Mouse (Mus musculus) megakaryocyte-erythroid progenitor cell, adult 5-6 weeks (primary cell): ENCODE results near the gene Gpr152. TPM values are rescaled to one million over a fixed set of nuclear protein-coding genes. Genes with fewer than 3 reads are reported as not detected.

Experiments used
- ATAC-seq: replicated peaks from 2 replicates; pipeline ENCODE4 v1.8.0; 2016; ENCODE audit warnings: mild to moderate bottlenecking, inconsistent platforms; ENCODE audit not compliant: severe bottlenecking, poor library complexity, low FRiP score, low TSS enrichment
- total RNA-seq, 2 experiments: library from RNA; stranded (forward) in 1 of 2; stranded (reverse) in 1 of 2; fragments of 200-1000, 215-1000 nt in 1 of 2; fragments of >200 nt in 1 of 2; fragmentation: Nextera tagmentation in 1 of 2; gene quantifications; 2 replicates each; pipeline ENCODE4 v1.2.3; 2014 to 2017

The Gpr152 gene
- total RNA-seq, 2 experiments from 2014 or later = not detected

DNA sequence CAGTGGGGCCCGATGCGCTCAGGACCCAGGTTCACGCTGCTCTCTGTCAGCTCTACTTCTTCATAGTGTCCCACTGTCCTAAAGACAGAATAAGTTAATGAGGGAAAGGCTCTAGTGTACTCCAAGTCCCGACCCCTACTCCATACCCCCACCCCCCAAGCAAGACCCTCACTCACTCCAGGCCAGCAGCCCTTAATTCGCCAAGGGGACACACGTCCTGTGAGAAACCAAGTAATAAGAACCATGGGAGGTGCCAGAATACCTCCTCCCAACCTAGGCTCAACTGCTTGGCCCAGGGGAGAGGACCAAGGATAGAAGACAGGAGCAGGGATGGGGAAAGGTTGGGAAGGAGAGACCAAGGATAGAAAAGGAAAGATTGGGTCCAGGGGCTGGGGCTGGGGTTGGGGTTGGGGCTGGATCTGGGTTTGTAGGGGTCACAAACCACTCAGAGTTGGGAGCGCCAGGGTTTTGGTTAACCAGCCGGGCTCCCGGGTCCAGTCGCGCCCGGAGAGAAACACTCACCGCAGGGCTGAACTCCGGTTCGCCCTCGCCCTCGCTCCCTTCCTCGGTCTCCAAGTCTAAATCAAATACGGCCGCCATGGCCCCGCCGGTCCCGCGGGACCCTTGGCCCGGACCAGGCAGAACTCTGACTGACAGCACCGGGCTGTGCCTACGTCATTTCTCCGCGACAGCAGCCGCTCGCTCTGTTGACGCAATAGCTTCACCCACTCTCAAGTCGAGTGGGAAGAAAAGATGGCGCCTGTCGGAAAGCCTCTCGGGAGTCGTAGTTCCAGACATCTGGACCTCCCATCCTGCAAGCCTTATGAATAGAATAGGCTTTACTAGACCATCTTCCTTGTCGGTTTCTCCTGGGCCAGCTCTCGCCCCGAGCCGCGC is 23.3 kb downstream of the Gpr152 start, which contains the start of gene Rps6kb2:
Gene Rps6kb2 (minus strand): TSS at position 709 of the 897 bp plus-strand sequence.
- ATAC-seq = peak; percentile 79

DNA sequence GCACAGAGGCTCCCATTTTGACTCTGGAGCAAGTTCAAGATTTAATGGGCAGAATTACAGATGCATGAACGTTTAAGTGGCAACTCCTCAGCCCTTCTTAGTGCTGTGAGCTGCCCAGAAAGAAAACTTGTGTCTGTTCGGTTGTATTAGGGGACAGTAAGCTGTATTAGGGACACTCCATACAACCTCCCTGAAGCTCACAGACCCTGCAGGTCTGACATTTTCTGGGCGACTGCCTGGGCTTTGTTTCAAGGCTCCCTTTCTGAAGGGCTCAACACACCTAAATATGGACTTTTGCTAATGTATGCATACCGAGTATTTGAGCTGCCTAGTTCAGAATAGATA is 23.9 kb downstream of the Gpr152 start:
- ATAC-seq = 0 out of 2 replicates have a peak, but pooled peaks have one; percentile 0

DNA sequence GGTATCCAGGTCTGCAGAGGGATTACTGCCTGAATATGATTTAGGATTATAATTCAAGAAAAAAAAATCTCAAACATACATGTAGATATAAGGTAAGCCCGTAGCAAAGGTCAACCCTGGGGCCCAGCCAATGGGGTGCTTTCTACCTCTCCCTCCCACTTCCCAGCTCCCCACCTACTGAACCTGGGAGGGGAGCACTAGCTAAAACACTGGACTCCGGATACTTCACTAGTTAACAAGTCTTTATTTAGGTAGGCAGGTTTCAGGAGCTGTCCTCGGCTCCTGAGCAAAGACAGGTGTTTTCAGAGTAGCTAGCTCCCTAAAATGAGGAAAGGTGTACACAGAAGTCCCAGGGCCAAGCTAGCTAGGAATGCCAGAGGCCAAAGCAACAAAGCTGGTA is 24.5 kb downstream of the Gpr152 start:
- ATAC-seq = no peak

DNA sequence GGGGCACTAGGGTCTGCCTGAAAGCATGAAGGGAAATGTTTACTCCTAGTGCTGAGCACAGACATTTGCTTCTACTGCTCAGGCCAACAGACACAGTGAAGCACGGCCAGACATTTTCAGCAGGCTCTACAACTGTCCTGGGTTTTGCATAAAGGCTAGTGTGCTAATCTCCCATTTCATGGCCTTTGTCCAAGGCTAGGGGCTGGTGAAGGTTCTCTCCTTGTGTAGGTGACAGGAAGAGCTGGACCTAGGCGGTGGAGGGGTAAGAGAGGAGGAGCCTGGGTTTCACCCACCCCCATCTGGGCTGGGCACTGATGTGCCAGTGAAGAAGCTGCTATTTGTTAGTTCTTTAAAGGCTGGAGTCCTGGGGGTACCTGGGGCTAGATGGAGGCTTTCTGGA is 25.1 kb downstream of the Gpr152 start:
- ATAC-seq = no peak

DNA sequence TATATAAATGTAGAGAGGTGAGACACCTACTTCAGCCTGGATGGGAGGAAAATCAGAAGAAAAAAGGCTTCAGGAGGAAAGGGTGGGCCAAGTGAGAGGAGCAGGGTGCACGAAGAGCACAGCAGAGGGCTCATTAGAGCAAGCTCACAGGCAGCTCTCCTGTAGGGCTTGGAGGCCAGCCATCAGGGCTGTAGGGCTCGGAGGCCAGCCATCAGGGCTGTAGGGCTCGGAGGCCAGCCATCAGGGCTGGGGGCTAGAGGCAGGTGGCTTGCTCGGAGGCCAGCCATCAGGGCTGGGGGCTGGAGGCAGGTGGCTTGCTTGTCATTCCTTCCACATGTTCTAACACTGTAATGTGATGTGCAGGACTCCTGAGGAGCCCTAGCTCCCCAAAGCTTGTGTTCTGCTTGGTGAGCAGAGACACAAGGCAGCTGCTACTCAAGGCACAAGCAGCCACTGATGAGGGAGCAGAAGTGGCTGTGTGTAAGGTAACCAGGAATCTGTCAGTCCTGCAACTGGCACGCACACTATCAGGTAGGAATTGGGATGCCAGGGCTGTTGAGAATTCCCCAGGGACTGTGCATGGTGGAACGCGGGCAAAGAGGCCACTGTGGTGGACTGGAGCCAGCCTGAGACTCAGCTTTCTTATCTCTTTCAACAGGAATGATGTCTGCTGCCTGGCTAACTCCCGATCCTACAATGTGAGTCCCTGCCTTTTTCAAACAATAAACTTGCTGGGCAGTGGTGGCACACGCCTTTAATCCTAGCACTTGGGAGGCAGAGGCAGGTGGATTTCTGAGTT is 27.3 kb downstream of the Gpr152 start:
- no peak for ATAC-seq

DNA sequence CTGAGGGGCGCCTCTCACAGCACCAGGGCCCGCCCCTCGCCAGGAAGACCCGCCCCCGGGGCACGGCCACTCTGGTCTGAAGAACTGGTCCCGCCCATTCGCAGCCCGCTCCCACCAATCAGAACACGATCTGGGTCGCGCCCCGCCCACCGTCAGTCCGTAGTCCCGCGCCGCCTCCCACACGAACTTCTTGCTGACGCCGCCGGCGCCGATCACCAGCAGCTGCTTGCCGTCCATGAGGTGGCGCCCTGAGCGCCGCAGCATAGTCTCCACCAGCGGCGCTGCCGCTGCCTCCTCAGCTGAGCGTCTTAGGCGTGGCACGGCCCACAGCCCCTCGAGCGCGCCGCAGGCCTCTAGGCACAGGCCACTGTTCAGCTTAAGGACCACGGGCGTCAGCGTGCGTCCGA is 29.8 kb downstream of the Gpr152 start:
- peak; percentile 92 for ATAC-seq

DNA sequence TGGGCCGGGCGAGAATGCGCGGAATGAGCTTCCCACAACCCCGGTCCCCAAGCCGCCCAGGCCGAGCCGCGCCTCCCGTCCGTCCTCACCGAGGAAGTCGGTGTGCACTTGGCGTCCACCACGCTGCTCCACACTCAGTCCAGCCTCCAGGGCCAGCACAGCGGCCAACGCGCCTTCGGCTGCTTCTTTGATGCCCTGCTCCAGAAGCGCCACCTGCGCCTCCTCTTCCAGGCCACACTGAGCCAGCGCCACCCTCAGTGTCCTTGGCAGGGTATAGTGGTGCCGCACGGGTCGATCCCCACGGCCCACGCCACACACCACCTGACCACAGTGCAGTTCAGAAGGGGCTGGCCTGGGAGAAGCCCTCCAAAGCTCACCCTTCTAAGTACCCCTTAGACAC is 30.2 kb downstream of the Gpr152 start:
- peak; percentile 16 for ATAC-seq

DNA sequence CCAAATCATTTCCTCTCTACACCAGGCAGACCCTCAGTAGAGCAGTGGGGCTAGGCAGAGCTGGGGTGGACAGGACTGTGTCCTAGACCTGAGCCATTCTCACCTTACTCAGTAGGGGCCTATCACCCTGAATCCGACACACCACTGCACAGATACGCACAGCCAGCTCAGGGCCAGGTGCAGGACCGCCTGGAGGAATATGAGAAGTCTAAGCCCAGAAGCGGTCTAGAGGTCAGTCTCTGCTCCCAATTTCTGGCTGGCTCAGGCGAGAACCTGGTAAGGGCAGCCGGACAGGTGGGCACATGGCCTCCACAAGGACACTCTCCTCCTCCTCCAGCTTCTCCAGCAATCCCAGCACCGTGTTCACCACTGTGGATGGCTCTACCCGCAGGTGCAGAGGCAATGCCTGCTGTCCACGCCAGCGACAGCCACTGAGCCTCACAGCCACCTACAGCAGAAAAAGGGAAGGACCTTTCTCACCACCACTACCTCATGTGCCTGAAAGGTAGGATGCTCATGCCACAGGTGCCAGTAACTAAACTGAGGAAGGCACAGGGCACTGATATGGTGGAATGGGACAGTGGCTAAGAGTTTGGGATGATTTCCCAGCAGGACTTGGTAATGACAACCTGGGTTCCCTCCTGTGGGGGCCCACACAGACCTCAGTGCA is 31.3 kb downstream of the Gpr152 start:
- ATAC-seq = no peak

DNA sequence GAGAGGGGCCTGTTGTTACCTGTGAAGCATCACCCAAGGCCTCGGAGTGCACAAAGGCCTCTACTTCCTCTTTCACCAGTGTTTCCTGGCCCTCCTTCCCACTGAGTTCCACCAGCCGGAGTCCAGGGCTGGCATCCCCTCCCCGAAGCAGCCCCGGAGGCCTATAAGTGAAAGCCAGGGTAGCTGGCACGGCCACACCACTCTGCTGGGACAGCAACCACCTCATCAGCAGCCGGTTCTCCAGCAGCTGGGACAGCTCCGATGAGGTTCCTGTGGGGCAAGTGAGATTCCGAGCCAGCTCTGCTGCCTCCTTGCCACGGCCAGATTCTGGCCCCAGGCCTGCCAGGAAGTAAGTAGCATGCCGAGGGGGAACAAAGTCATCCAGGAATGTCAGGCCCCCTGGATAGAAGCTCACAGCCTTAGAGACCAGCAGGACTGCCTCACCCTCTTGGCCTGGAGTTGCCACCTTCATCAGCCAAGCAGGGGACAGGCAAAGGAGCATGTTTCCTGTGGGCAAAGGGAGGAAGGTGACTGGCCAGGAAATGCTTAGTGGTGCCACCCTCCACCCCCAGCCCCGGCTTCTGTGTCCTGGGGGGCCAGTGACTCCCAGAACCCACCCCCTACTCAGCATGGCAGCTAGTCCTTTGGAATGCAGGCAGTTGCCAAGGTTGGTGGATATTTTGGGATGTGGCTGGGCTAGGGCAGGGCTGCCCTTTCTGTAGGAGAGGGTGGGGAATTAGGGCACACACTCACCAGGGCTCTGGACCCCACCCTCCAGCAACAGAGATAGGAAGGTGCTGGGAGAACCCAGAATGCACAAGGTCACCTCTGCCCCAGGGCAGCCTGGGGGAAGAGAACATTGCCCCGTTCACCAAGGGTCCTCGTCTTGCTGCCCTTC is 32.1 kb downstream of the Gpr152 start:
- ATAC-seq = no peak

DNA sequence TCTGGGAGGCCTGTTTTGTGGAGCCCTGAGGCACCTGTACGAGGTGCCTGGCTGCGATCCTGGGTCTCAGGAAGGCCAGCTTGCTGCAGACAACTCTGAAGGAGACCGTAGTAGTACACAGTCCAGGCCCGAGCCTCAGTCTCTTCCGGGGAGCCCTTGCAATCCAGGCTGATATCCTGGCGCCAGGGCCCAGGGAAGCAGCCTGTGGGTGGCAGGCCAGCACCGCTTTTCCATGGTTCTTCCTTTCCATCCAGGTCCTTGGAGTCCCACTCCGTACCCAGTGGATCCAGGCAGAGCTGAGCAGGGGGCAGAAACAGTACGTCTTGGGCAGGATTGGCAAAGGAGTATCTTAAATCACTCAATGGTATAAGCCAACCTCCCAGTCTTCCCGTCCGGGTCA is 33.3 kb downstream of the Gpr152 start:
- ATAC-seq = no peak

DNA sequence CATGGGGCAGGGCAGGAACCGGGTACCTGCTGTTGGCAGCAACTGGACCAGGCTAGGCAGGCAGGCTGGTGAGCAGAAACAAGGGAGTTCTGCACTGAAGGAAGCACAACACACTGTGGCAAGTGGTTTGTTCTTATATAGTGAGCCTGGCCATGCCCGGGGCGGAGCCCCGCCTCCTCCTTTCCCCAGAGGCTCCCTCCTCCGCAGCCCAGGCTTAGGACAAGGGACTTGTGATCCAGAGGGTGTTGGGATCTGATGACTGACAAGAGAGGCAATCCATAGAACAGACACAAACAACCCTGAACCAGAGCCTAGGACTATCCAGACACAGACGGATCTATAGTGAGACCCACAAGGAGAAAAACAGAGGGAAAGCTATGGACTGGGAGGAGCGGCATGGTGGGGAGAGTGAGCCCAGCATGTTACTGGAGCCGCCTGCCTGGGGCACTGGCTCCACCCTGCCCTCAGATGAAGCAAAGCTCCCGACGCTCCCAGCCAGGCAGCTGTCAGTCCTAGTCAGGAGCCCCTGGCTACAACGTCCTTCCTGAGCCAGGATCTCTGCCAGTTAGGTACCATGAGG is 35.9 kb downstream of the Gpr152 start, which contains the start of gene Carns1:
Gene Carns1 (minus strand): TSS at position 112 of the 580 bp plus-strand sequence.
- ATAC-seq = no peak

DNA sequence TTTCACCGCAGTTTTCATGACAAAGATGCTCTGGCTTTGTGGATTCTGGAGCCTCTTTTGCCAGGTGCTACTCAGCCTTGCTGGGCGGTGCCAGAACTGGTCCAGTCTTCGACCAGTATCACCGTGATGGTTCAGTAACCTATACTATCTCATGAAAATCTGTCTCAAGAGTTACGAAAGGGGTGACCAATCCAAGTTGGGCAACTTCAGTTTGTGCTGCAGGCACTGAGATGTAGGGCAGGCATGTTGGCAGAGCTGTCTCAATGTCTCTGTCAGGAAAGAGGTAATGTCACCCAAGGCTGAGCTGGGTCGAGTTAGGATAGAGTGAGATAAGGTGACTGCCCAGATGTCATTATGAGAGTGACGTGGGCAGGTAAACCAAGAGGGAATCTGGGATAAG is 40.8 kb downstream of the Gpr152 start:
- no peak for ATAC-seq

DNA sequence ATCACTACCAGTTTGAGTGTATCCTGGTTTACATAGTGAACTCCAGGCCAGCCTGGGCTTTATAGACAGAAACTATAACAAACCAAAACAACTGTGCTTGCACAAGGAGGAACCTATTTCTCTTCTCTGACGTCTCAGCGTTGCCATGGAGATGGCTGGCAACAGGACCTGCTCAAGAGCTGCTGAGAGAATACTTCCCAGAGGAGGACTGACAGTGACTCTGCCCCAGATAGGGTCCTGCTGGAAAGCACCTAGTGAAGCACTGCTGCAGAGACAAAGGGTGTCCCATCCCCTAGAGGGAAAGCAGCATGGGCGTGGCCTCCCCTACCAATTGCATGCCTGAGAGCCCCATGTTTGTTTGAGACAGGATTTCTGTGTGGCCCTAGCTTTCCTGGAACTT is 42.3 kb downstream of the Gpr152 start:
- ATAC-seq = peak; percentile 40; the same call in 1 of the 2 replicates

DNA sequence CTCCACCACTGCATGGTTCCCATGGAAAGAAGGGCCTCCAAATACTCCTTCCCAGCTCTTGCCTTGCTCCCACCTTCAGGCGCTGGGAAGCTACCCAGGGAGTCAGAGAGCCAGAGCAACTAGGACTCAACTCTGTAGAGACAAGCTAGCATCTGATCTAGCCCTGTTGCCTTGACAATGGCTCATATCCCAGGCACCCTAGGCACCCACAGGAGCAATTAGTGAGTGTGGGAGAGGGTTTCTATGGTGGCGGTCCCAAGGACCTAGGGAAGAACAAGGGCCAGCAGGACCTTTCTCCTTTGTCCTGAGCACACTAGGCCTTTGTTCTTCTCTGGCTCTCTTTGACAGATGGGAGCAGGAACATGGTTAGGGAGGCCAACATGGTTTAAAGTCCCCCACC is 44.1 kb downstream of the Gpr152 start:
- ATAC-seq = no peak

DNA sequence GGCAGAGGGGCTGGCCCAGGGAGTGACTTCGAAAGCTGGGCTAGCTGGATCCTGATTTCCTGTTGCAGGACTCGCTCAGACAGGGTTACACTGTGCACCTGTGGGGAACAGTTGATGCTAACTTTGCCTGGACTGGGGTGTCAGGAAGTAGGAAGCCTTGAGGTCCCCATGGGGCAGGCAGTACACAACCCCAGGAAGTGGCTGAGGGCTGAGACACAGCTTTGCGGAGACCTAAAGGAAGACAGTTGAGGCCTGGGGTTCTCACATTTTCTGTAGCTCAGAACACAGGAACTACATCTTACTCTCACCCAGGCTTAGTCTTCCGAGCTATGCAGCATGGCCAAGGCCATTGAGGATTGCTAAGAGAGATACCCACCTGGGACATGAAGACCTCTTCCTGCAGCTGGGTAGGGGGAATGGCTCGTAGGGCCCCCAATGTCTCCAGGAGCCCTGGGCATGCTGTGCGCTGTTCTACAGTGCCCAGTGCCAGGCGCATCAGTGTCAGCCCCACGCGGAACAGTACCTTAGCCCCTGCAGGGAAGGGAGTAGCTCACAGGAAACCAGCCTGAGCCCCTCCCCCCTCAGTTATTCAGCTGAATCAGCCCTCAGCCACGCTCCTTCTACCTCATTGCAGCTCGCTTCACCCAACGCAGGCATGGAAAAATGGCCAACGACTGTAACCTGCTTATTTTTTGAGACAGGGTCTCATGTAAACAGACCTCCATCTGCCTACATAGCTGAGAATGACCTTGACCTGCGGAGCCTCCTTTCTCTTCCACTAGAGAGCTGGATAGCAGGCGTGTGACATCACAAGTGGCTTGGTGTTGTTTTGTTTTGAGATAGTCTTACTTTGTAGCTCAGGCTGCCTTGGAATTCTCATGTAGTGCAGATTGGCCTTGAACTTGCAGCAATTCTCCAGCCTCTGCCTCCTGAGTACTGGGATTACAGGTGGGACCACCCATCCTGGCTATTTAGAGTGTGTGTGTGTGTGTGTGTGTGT is 45.7 kb downstream of the Gpr152 start:
- 0 out of 2 replicates have a peak, but pooled peaks have one; percentile 38 for ATAC-seq

DNA sequence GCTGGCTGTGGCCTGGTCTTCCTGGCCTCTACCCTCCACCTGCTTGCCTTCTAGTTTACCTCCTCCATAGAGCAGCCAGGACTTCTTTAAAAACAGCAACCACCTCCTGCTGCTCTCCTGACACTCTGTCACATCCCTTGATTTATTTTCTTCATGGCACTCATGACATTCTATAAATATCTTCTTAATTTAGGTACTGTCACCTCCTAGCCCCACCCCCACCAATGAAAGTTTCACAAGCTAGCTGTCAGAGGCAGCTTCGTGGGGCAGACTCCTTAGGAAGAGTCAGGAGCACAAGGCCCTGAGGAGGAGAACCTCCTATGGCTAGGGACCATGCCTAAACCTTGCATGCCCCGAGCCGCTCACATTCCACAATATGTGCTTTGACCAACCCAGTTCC is 47.7 kb downstream of the Gpr152 start:
- no peak for ATAC-seq

DNA sequence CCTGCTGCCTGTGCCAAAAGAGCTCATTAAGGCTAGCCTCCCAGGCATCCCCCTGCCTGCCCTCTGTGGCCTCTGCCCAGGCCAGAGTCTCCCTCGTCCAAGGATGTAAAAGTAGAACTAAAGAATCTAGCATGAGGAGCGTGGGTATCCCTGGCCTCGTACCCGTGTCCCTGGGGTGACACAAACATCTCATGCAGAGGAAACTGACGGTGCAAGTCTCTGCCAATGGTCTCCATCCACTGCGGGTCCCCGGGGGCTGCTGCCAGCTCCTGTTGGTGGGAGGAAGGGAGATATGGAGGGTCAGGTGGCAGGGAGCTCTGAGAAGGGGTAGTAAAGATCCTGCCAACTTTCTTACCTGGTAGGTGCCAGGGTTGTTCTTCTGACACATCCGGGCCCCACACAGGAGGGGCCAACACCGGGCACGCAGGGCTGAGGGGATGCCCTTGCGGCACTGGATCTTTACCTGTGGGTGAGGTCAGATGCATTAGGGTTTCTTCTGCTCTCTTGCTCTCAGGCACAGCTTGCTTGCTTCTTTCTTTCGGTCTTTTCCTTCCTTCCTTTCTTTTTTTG is 49.5 kb downstream of the Gpr152 start:
- ATAC-seq = no peak
